Mouse (Mus musculus) liver, postnatal 0 days (tissue): ENCODE results near the gene Snai1. TPM values are rescaled to one million over a fixed set of nuclear protein-coding genes. Genes with fewer than 3 reads are reported as not detected.

ENCODE experiments used
- ATAC-seq: fragments of 200-750 bp; cut with Nextera tagmentation; 2 replicates; pipeline ENCODE4 v1.8.0; 2017; ENCODE audit warnings: mild to moderate bottlenecking, moderate library complexity
- DNase-seq: peaks from one replicate; pipeline ENCODE4 v3.0.0-alpha.2; 2016
- H3K27ac ChIP-seq: fragments of 300-500 bp; sonication (generic); 2 replicates; pipeline ENCODE4 v1.5.1; 2014; ENCODE audit warnings: antibody characterized with exemption, moderate library complexity, mild to moderate bottlenecking, low read depth
- H3K27me3 ChIP-seq: fragments of 300-500 bp; sonication (generic); 2 replicates; pipeline ENCODE4 v1.6.1; 2014; ENCODE audit warnings: low read length, control low read depth, mixed read lengths; ENCODE audit not compliant: insufficient read depth
- H3K36me3 ChIP-seq: fragments of 300-500 bp; sonication (generic); replicated peaks from 2 replicates; pipeline ENCODE4 v1.6.1; 2014; ENCODE audit warnings: mild to moderate bottlenecking, control low read depth, low read length, moderate library complexity, mixed read lengths; ENCODE audit not compliant: insufficient read depth
- H3K4me1 ChIP-seq: fragments of 300-500 bp; sonication (generic); 2 replicates; pipeline ENCODE4 v1.6.1; 2014; ENCODE audit warnings: antibody characterized with exemption, mild to moderate bottlenecking, control low read depth; ENCODE audit not compliant: insufficient read depth
- H3K4me2 ChIP-seq: fragments of 300-500 bp; sonication (generic); 2 replicates; pipeline ENCODE4 v1.6.1; 2014; ENCODE audit warnings: low read depth, mild to moderate bottlenecking, low read length, moderate library complexity, mixed read lengths
- H3K4me3 ChIP-seq: fragments of 300-500 bp; sonication (generic); 2 replicates; pipeline ENCODE4 v1.5.1; 2014; ENCODE audit warnings: low read depth, low read length
- H3K9ac ChIP-seq: fragments of 300-500 bp; sonication (generic); replicated peaks from 2 replicates; pipeline ENCODE4 v1.6.1; 2014; ENCODE audit warnings: mild to moderate bottlenecking, moderate library complexity
- H3K9me3 ChIP-seq: fragments of 300-500 bp; sonication (generic); 2 replicates; pipeline ENCODE4 v1.6.1; 2016; ENCODE audit warnings: mild to moderate bottlenecking, control low read depth, low read length, mixed read lengths
- CTCF ChIP-seq: sonication (generic); IDR thresholded peaks from 2 replicates; pipeline ENCODE4 v1.5.1; 2016; ENCODE audit warnings: antibody characterized with exemption, low read depth
- EP300 ChIP-seq: IDR thresholded peaks from 2 replicates; pipeline ENCODE4 v1.6.1; 2016; ENCODE audit warnings: antibody characterized with exemption, low read depth, mild to moderate bottlenecking
- WGBS: fragments of 180-500 bp; shearing (Covaris S2); extraction: QIAGEN DNeasy Blood & Tissue Kit; methylation state at CpG from one replicate; pipeline ENCODE4 v1.1.7; 2014; ENCODE audit not compliant: insufficient replicate concordance; 5-methylcytosine and 5-hydroxymethylcytosine counted together
- polyA plus RNA-seq: library from polyadenylated mRNA; unstranded; fragments of >200 nt; fragmentation: Nextera tagmentation; extraction: Ambion mirVana; gene quantifications from 2 replicates; pipeline ENCODE4 v1.2.1, GENCODE M21; 2015

The Snai1 gene
- polyA plus RNA-seq, 1 experiment from 2014 or later, result 2.3 TPM

- ATAC-seq, result peak; percentile 17; the same call in 1 of the 2 replicates
- H3K9me3 ChIP-seq, result no peaks in the 10 kb centered on the region
- H3K36me3 ChIP-seq, result no peaks in the 10 kb centered on the region
- peaks cover 7% of the 10 kb centered on the region; the same call in 1 of the 2 replicates for H3K4me1 ChIP-seq
- H3K27ac ChIP-seq, result peak overlapping the region; percentile 59
- H3K27me3 ChIP-seq, result no peaks in the 10 kb centered on the region
- H3K4me3 ChIP-seq, result peak overlapping the region; percentile 27
- DNase-seq, result peak; percentile 50
- 27% methylated on average over 19 of the region's 19 CpGs for WGBS
- 0 out of 2 replicates have a peak overlapping the region, but pooled peaks have one; percentile 12 for H3K9ac ChIP-seq
- peak overlapping the region; percentile 62 for H3K4me2 ChIP-seq
- 0 out of 2 replicates have a peak, but pooled peaks have one; percentile 2 for TF ChIP-seq CTCF
- no peak for TF ChIP-seq EP300
These were observed 27.7 kb downstream of the Snai1 start for GRCm38 (mm10) chr2:167565682-167566081.

GRCm38 (mm10) chr2:167568112-167568511 lies 30.1 kb downstream of the Snai1 start:
- TF ChIP-seq EP300 (no peak), CTCF (no peak)
- Histone ChIP-seq H3K4me1 (peaks cover 7% of the 10 kb centered on the region; the same call in 1 of the 2 replicates), H3K27ac (no peak overlapping the region), H3K9me3 (no peaks in the 10 kb centered on the region), H3K4me3 (no peak overlapping the region), H3K27me3 (no peaks in the 10 kb centered on the region), H3K36me3 (no peaks in the 10 kb centered on the region), H3K9ac (no peak overlapping the region), H3K4me2 (no peak overlapping the region)
- DNase-seq (no peak), ATAC-seq (no peak)
- WGBS, result 71% methylated on average over 9 of the region's 9 CpGs

- Histone ChIP-seq H3K9ac (no peak overlapping the region), H3K27me3 (no peaks in the 10 kb centered on the region), H3K36me3 (no peaks in the 10 kb centered on the region), H3K27ac (peak overlapping the region; percentile 11; the same call in 1 of the 2 replicates), H3K9me3 (no peaks in the 10 kb centered on the region), H3K4me2 (no peak overlapping the region), H3K4me3 (no peak overlapping the region), H3K4me1 (peaks cover 3% of the 10 kb centered on the region; the same call in 1 of the 2 replicates)
- peak; percentile 61 for DNase-seq
- TF ChIP-seq CTCF (0 out of 2 replicates have a peak, but pooled peaks have one; percentile 26), EP300 (no peak)
- ATAC-seq, result peak; percentile 28; the same call in 1 of the 2 replicates
- WGBS, result 54% methylated on average over 13 of the region's 13 CpGs
These were observed 32.1 kb downstream of the Snai1 start for GRCm38 (mm10) chr2:167569934-167570651.

GRCm38 (mm10) chr2:167570815-167571214 lies 32.8 kb downstream of the Snai1 start:
- ATAC-seq (no peak), DNase-seq (no peak)
- H3K27me3 ChIP-seq, result no peaks in the 10 kb centered on the region
- H3K4me1 ChIP-seq, result peaks cover 3% of the 10 kb centered on the region; the same call in 1 of the 2 replicates
- no peaks in the 10 kb centered on the region for H3K36me3 ChIP-seq
- H3K4me2 ChIP-seq, result no peak overlapping the region
- H3K27ac ChIP-seq, result no peak overlapping the region; the same call in 1 of the 2 replicates
- WGBS, result 69% methylated on average over 6 of the region's 6 CpGs
- no peaks in the 10 kb centered on the region for H3K9me3 ChIP-seq
- TF ChIP-seq EP300 (no peak), CTCF (no peak)
- no peak overlapping the region for H3K4me3 ChIP-seq
- no peak overlapping the region for H3K9ac ChIP-seq

- Histone ChIP-seq H3K4me1 (peaks cover 3% of the 10 kb centered on the region; the same call in 1 of the 2 replicates), H3K4me3 (no peak overlapping the region), H3K27ac (no peak overlapping the region), H3K27me3 (no peaks in the 10 kb centered on the region), H3K36me3 (no peaks in the 10 kb centered on the region), H3K4me2 (no peak overlapping the region), H3K9ac (no peak overlapping the region), H3K9me3 (no peaks in the 10 kb centered on the region)
- 70% methylated on average over 18 of the region's 18 CpGs for WGBS
- ATAC-seq (no peak), DNase-seq (no peak)
- TF ChIP-seq EP300 (no peak), CTCF (no peak)
These were observed 33.6 kb downstream of the Snai1 start for GRCm38 (mm10) chr2:167571442-167572220.

- TF ChIP-seq CTCF (no peak), EP300 (no peak)
- no peaks in the 10 kb centered on the region; the same call in 1 of the 2 replicates for H3K36me3 ChIP-seq
- peaks cover 6% of the 10 kb centered on the region for H3K4me1 ChIP-seq
- H3K4me2 ChIP-seq, result no peak overlapping the region
- no peak overlapping the region for H3K9ac ChIP-seq
- DNase-seq (no peak), ATAC-seq (0 out of 2 replicates have a peak, but pooled peaks have one; percentile 12)
- H3K4me3 ChIP-seq, result no peak overlapping the region
- H3K27me3 ChIP-seq, result no peaks in the 10 kb centered on the region
- H3K9me3 ChIP-seq, result no peaks in the 10 kb centered on the region
- WGBS, result 54% methylated on average over 9 of the region's 9 CpGs
- H3K27ac ChIP-seq, result no peak overlapping the region
These were observed 36.8 kb downstream of the Snai1 start for GRCm38 (mm10) chr2:167574814-167575213.
